Comparison of ENCODE assay signal across 21 mouse cellular contexts in genomic region chr12:48061898-48062619, GRCm38 (mm10).
DNase-seq lines count a peak whose midpoint lies in the region; ATAC-seq lines count a peak whose summit lies in the region.
"Had no signal": no experiment of that assay in that cellular context is flagged by ENCODE, and none has a peak within 500 bp of the region (broad histone marks: within the 10 kb centered on the region; RNA-seq: fewer than 3 reads in every experiment).

No protein-coding gene starts in this region.

- no peak overlapping the region for H3K4me3 ChIP-seq in neural tube, embryonic 11.5 days (ENCODE audit: low read depth, low read length)
- H3K4me3 ChIP-seq in hindbrain, embryonic 15.5 days: no peak overlapping the region
- H3K4me3 ChIP-seq in midbrain, embryonic 15.5 days: no peak overlapping the region
- no peak overlapping the region for H3K4me3 ChIP-seq in neural tube, embryonic 15.5 days (replicated peaks)
- H3K4me3 ChIP-seq: heart, embryonic 10.5 days; intestine, embryonic 15.5 days; limb, embryonic 12.5 days; liver, embryonic 12.5 days had no signal

- peak; percentile 10 for DNase-seq in neural tube, embryonic 11.5 days (ENCODE audit: low spot score)
- DNase-seq in neural tube, embryonic 10.5 days (ENCODE audit: extremely low spot score, low spot score): no peak
- no peak for DNase-seq in lung, postnatal 36 days
- no peak for DNase-seq in left cerebral cortex, adult 8-10 months (ENCODE audit: low spot score in 2 of 2)
- DNase-seq in right cerebral cortex, postnatal 10 days (ENCODE audit: low spot score in 2 of 2): no peak
- DNase-seq: adrenal gland, adult 2 months; cerebellum, adult 8-10 months; gastrocnemius, postnatal 10 days; heart, postnatal 4 days; kidney, adult 8-10 months; kidney, postnatal 10 days; lung, adult 18-20 months; lung, postnatal 10 days; right cerebral cortex, postnatal 14 days had no signal

- no peaks in the 10 kb centered on the region for H3K36me3 ChIP-seq in neural tube, embryonic 11.5 days (ENCODE audit: control insufficient read depth, insufficient read depth, low read length)
- H3K36me3 ChIP-seq in hindbrain, embryonic 15.5 days: no peaks in the 10 kb centered on the region
- no peaks in the 10 kb centered on the region for H3K36me3 ChIP-seq in midbrain, embryonic 15.5 days (replicated peaks)
- H3K36me3 ChIP-seq in neural tube, embryonic 15.5 days: no peaks in the 10 kb centered on the region
- H3K36me3 ChIP-seq: heart, embryonic 10.5 days; intestine, embryonic 15.5 days; limb, embryonic 12.5 days; liver, embryonic 12.5 days had no signal

- WGBS in neural tube, embryonic 11.5 days: 73% methylated on average over 8 of the region's 8 CpGs
- 41% methylated on average over 8 of the region's 8 CpGs for WGBS in hindbrain, embryonic 15.5 days
- 59% methylated on average over 8 of the region's 8 CpGs for WGBS in midbrain, embryonic 15.5 days
- WGBS in neural tube, embryonic 15.5 days: 23% methylated on average over 8 of the region's 8 CpGs

- no peaks in the 10 kb centered on the region for H3K9me3 ChIP-seq in neural tube, embryonic 11.5 days (ENCODE audit: control insufficient read depth, low read length)
- H3K9me3 ChIP-seq in hindbrain, embryonic 15.5 days: no peaks in the 10 kb centered on the region
- no peaks in the 10 kb centered on the region for H3K9me3 ChIP-seq in midbrain, embryonic 15.5 days
- no peaks in the 10 kb centered on the region for H3K9me3 ChIP-seq in neural tube, embryonic 15.5 days (replicated peaks)
- H3K9me3 ChIP-seq: heart, embryonic 10.5 days; intestine, embryonic 15.5 days; limb, embryonic 12.5 days; liver, embryonic 12.5 days had no signal

- H3K27me3 ChIP-seq in neural tube, embryonic 11.5 days (ENCODE audit: control insufficient read depth, insufficient read depth, low read length): no peaks in the 10 kb centered on the region
- no peaks in the 10 kb centered on the region for H3K27me3 ChIP-seq in hindbrain, embryonic 15.5 days
- H3K27me3 ChIP-seq in midbrain, embryonic 15.5 days (replicated peaks): no peaks in the 10 kb centered on the region
- H3K27me3 ChIP-seq in neural tube, embryonic 15.5 days (replicated peaks): no peaks in the 10 kb centered on the region
- H3K27me3 ChIP-seq: intestine, embryonic 15.5 days; limb, embryonic 12.5 days; liver, embryonic 12.5 days had no signal

- no peaks in the 10 kb centered on the region for H3K4me1 ChIP-seq in neural tube, embryonic 11.5 days (ENCODE audit: control insufficient read depth, insufficient read depth, low read length)
- H3K4me1 ChIP-seq in hindbrain, embryonic 15.5 days (replicated peaks): 0 out of 2 replicates have a peak, but pooled peaks cover 7% of the 10 kb centered on the region
- H3K4me1 ChIP-seq in midbrain, embryonic 15.5 days: 0 out of 2 replicates have a peak, but pooled peaks cover 4% of the 10 kb centered on the region
- H3K4me1 ChIP-seq in neural tube, embryonic 15.5 days: peaks cover 6% of the 10 kb centered on the region; the same call in 1 of the 2 replicates
- H3K4me1 ChIP-seq: heart, embryonic 10.5 days; intestine, embryonic 15.5 days; limb, embryonic 12.5 days; liver, embryonic 12.5 days had no signal

- no peak overlapping the region for H3K9ac ChIP-seq in neural tube, embryonic 11.5 days (ENCODE audit: low read length)
- H3K9ac ChIP-seq in hindbrain, embryonic 15.5 days: no peak overlapping the region
- no peak overlapping the region for H3K9ac ChIP-seq in midbrain, embryonic 15.5 days
- no peak overlapping the region for H3K9ac ChIP-seq in neural tube, embryonic 15.5 days (replicated peaks)
- H3K9ac ChIP-seq: intestine, embryonic 15.5 days; limb, embryonic 12.5 days; liver, embryonic 12.5 days had no signal

- H3K27ac ChIP-seq in neural tube, embryonic 11.5 days (ENCODE audit: low read depth, low read length): no peak overlapping the region
- H3K27ac ChIP-seq in hindbrain, embryonic 15.5 days (replicated peaks): peak overlapping the region; percentile 74
- peak overlapping the region; percentile 64 for H3K27ac ChIP-seq in midbrain, embryonic 15.5 days
- peak overlapping the region; percentile 85 for H3K27ac ChIP-seq in neural tube, embryonic 15.5 days (replicated peaks)
- H3K27ac ChIP-seq: heart, embryonic 10.5 days; intestine, embryonic 15.5 days; limb, embryonic 12.5 days; liver, embryonic 12.5 days had no signal

- ATAC-seq in neural tube, embryonic 11.5 days (ENCODE audit: insufficient read depth, low FRiP score, low TSS enrichment): peak; percentile 50; the same call in 1 of the 2 replicates
- ATAC-seq in hindbrain, embryonic 15.5 days (ENCODE audit: low FRiP score, low read depth): peak; percentile 89
- peak; percentile 84 for ATAC-seq in midbrain, embryonic 15.5 days (replicated peaks)
- peak; percentile 87 for ATAC-seq in neural tube, embryonic 15.5 days (ENCODE audit: low FRiP score)
- ATAC-seq: intestine, embryonic 15.5 days; liver, embryonic 12.5 days had no signal

- H3K4me2 ChIP-seq in neural tube, embryonic 11.5 days (ENCODE audit: low read depth): no peak overlapping the region
- no peak overlapping the region for H3K4me2 ChIP-seq in hindbrain, embryonic 15.5 days
- no peak overlapping the region for H3K4me2 ChIP-seq in midbrain, embryonic 15.5 days
- no peak overlapping the region for H3K4me2 ChIP-seq in neural tube, embryonic 15.5 days
- H3K4me2 ChIP-seq: intestine, embryonic 15.5 days; limb, embryonic 12.5 days; liver, embryonic 12.5 days had no signal
